Mouse (Mus musculus): ENCODE measurements around the gene Tnk2. TPM values are rescaled to one million over a fixed set of nuclear protein-coding genes. Genes with fewer than 3 reads are reported as not detected.
A peak's percentile ranks its signal among the peaks of the same experiment; 100 is the strongest.

The Tnk2 gene
- polyA plus RNA-seq (2016; fragmentation: Nextera tagmentation; extraction: Ambion mirVana), result 12.5 and 12.9 TPM in 2 replicates

DNA sequence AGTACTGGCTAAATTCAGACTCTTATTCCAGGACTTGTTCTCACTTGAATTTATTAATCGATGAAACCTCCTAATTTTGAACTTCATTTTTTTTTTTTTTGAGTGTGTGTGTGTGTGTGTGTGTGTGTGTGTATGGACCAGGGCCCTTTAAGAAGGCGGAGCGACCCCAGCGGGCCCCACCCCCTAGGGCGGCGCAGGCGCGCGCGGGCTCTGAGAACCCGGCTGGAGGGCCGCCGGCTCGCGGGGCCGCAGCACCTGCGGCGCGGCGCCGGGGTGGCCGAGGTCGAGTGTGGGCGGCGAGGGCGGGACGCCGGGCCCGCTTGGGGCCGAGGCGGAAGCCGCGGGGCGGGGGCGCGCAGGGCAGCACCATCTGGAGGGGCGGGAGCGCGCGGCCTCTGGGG, at the start of gene Tnk2:
TSS of gene Tnk2 (plus strand) at position 214 of the 401 bp plus-strand sequence.
- peak within 1 kb of the TSS; percentile 66 for H3K27ac ChIP-seq
- H3K27me3 ChIP-seq (replicated peaks), result no peaks in the 10 kb centered on the region
- peak within 1 kb of the TSS; percentile 92 for H3K4me3 ChIP-seq
- H3K9ac ChIP-seq, result peak within 1 kb of the TSS; percentile 93
- ATAC-seq (ENCODE audit: low FRiP score, low read depth), result peak; percentile 87
- H3K4me1 ChIP-seq, result peaks cover 22% of the 10 kb centered on the region
- no peaks in the 10 kb centered on the region for H3K36me3 ChIP-seq
- 0% methylated on average over 27 of the region's 40 CpGs for WGBS
- peak within 1 kb of the TSS; percentile 92 for H3K4me2 ChIP-seq (replicated peaks)
- no peaks in the 10 kb centered on the region for H3K9me3 ChIP-seq

DNA sequence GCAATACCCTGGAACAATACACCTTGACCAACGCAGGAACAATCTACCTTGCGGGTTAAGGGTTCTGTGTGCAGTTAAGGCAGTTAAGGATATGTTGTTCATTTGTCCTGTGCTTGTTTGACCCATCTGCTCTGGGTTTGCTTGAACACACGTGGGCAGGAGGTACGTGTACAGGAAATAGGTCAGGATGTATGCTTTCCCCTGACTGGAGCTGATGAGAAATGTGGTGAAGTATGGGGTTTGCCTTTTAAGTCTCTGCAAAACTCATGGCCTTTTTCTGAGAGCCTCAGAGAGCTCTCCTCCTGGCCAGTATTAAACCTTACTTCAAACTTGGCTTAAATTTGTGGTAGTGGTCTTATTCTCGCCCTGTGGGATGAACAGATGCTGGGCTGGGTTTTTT, 49.8 kb upstream of the Tnk2 start:
- no peak for ATAC-seq (ENCODE audit: low FRiP score, low read depth)
- no peaks in the 10 kb centered on the region for H3K4me1 ChIP-seq
- H3K27ac ChIP-seq, result no peak overlapping the region
- no peaks in the 10 kb centered on the region for H3K36me3 ChIP-seq
- H3K9me3 ChIP-seq, result no peaks in the 10 kb centered on the region
- WGBS, result 82% methylated on average over 5 of the region's 5 CpGs
- no peak overlapping the region for H3K4me2 ChIP-seq (replicated peaks)
- no peaks in the 10 kb centered on the region for H3K27me3 ChIP-seq (replicated peaks)
- no peak overlapping the region for H3K9ac ChIP-seq
- no peak overlapping the region for H3K4me3 ChIP-seq

DNA sequence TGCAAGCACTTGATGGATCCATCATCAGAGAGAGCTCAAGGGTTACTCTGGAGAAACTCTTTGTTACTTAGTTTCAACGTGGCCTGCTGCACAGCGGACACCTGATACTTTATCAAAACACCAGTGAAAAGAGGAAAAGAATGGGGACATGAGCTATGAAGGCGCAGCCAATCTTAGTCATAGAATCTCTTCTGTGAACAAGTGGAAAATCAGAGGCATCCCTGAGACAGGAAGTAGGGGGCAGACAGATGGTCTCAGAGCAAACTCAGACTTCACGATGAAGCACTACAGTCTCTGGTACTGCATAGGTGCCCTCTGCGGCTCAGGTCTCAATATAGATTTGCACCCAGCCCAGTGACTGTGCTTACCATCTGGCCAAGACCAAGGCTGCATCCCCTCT, 49.0 kb upstream of the Tnk2 start:
- ATAC-seq (ENCODE audit: low FRiP score, low read depth), result no peak
- Histone ChIP-seq H3K27me3 (replicated peaks) (no peaks in the 10 kb centered on the region), H3K9me3 (no peaks in the 10 kb centered on the region), H3K4me3 (no peak overlapping the region), H3K36me3 (no peaks in the 10 kb centered on the region), H3K4me2 (replicated peaks) (no peak overlapping the region), H3K9ac (no peak overlapping the region), H3K4me1 (no peaks in the 10 kb centered on the region), H3K27ac (no peak overlapping the region)
- WGBS, result 81% methylated on average over 5 of the region's 5 CpGs

DNA sequence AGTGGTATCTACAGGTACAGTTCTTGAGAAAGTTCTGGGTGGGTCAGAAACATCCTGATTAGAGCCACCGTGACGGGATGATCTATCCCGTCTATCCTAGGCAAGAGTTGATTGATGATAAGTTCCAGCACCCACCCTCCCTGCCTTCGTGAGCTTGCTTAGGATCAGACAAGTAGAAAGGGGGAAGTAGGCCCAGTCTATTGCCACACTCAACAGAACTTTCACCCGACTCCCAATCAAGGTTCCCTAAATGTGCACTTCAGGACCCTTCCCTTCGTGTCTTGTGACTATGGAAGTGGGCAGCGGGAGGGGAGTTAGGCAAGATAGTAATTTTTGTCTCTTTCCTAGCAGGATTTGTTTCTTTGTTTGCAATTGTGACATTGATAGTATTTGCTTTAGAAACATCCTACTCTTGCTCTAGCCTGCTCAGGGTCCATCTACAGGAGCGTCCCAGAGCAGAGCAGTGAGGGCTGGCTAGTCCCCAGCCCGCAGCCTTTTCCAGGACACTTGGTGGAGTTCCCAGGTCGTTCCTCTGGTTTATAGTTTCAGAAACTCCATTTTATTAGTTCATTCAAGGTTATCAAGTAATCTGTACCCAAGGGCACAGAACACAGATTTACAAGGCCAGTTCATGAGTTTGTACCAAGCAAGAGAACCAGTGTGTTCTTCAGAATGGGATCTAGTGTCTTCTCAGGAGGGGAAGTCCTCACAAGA, 48.4 kb upstream of the Tnk2 start:
- Histone ChIP-seq H3K27me3 (replicated peaks) (no peaks in the 10 kb centered on the region), H3K9me3 (no peaks in the 10 kb centered on the region), H3K9ac (no peak overlapping the region), H3K4me1 (no peaks in the 10 kb centered on the region), H3K4me3 (no peak overlapping the region), H3K27ac (no peak overlapping the region), H3K4me2 (replicated peaks) (no peak overlapping the region), H3K36me3 (no peaks in the 10 kb centered on the region)
- WGBS, result 89% methylated on average over 10 of the region's 10 CpGs
- ATAC-seq (ENCODE audit: low FRiP score, low read depth), result no peak

DNA sequence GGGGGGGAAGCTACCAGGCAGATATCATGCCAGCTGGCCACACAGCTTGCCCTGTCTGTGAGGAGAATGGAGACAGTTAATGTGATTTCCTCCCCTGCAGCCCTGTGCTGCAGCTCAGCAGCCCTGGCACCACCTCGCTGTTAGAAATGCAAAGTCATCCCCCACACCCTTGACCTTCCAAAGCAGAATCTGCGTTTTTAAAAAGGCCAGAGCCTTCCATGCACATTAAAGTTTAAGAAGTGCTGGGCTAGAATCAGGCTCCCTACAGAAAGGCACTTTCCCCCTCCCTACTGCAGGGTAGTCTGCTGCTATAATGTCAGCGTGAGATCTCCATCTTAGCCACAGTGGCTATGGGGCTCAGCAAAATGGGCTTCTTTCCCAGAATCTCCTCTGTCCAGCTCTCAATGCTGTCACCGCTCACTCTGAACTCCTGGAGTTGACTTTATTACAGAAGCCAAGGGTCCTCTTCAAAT, 45.7 kb upstream of the Tnk2 start:
- Histone ChIP-seq H3K4me2 (replicated peaks) (no peak overlapping the region), H3K9ac (no peak overlapping the region), H3K9me3 (no peaks in the 10 kb centered on the region), H3K27me3 (replicated peaks) (no peaks in the 10 kb centered on the region), H3K27ac (no peak overlapping the region), H3K36me3 (no peaks in the 10 kb centered on the region), H3K4me1 (no peaks in the 10 kb centered on the region), H3K4me3 (no peak overlapping the region)
- ATAC-seq (ENCODE audit: low FRiP score, low read depth), result no peak
- 36% methylated on average over 4 of the region's 4 CpGs for WGBS

DNA sequence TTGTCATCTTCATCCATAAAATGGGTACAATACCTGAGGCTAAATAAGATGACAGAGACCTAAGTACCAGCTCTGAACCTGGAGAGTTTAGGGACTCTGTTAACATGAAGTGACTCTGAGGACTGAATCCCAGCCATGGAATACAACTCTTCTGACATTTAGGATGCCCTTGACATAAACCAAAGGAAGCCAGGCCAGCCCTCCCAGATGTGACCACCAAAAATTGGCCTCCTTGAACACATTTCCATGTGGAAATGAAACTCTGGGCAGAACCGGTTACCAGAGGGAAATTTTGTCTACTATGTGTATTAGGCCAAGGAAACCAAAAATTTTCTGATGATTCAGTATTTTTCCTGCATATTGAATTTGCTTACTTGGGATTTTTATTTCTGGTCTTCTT, 44.5 kb upstream of the Tnk2 start:
- no peak for ATAC-seq (ENCODE audit: low FRiP score, low read depth)
- H3K27me3 ChIP-seq (replicated peaks), result no peaks in the 10 kb centered on the region
- no peak overlapping the region for H3K27ac ChIP-seq
- 86% methylated on average over 1 of the region's 1 CpGs for WGBS
- H3K9me3 ChIP-seq, result no peaks in the 10 kb centered on the region
- H3K36me3 ChIP-seq, result no peaks in the 10 kb centered on the region
- no peaks in the 10 kb centered on the region for H3K4me1 ChIP-seq
- no peak overlapping the region for H3K9ac ChIP-seq
- H3K4me3 ChIP-seq, result no peak overlapping the region
- H3K4me2 ChIP-seq (replicated peaks), result no peak overlapping the region

DNA sequence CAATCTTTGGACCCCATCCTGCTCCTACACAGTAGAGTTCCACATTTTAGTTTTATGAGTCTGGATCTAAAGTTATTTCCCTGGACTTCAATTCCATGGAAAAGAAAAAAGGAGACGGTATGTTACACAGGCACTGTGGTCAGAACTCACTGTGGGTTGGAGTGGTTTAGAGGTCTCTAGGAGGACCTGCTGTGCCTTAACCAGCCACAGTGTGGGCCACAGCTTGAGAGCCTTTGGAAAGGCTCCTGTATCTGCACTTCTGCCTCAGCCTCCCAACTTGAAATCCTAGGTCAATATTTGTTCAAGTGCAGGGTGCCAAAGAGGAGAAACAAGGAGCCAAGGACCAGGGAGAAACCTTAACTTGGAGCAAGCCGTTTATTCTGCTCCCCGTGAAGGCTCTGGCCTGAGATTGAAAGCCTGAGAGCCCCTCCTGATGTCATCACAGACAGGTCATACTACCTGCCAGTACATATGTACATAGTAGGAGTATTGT, 41.4 kb upstream of the Tnk2 start:
- no peak overlapping the region for H3K9ac ChIP-seq
- 77% methylated on average over 3 of the region's 3 CpGs for WGBS
- no peaks in the 10 kb centered on the region for H3K36me3 ChIP-seq
- ATAC-seq (ENCODE audit: low FRiP score, low read depth), result no peak
- H3K9me3 ChIP-seq, result no peaks in the 10 kb centered on the region
- no peak overlapping the region for H3K4me3 ChIP-seq
- H3K27me3 ChIP-seq (replicated peaks), result no peaks in the 10 kb centered on the region
- no peaks in the 10 kb centered on the region for H3K4me1 ChIP-seq
- no peak overlapping the region for H3K4me2 ChIP-seq (replicated peaks)
- H3K27ac ChIP-seq, result no peak overlapping the region

DNA sequence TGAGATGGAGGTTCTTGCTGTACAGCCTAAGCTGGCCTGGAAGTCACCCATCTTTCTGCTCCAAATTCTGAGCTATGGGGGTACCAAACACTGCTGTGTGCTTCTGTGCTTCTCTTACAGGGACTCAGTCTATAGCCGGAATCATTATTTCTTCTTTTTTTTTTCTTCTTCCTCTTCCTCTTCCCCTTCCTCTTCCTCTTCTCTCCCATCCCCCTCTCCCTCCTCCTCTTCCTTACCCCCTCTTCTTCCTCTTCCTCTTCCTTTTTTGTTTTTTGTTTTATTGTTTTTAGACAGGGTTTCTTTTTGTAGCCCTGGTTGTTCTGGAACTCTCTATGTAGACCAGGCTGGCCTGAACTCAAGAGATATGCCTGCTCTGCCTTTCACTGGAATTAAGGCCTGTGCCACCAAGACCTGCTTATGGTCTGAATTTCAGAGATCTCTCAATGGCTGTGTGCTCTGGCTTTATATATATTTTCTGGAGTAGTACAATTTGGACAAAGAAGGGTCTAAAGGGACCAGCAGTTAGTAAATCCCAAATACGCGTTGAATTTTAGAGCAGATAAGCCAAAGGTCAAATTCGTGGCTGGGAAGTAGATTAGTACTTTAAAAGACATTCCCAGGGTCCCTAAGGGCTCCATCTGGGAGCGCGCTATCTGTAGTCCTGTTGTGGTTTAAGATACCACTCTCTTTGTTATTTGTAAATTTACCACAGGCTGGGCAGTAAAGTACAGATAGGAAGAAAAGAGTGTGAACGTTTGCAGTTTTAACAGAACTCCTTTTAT, 35.9 kb upstream of the Tnk2 start:
- Histone ChIP-seq H3K4me3 (no peak overlapping the region), H3K27me3 (replicated peaks) (no peaks in the 10 kb centered on the region), H3K4me1 (peaks cover 9% of the 10 kb centered on the region), H3K9ac (no peak overlapping the region), H3K4me2 (replicated peaks) (peak overlapping the region; percentile 70), H3K9me3 (no peaks in the 10 kb centered on the region), H3K27ac (no peak overlapping the region), H3K36me3 (no peaks in the 10 kb centered on the region)
- 49% methylated on average over 7 of the region's 7 CpGs for WGBS
- ATAC-seq (ENCODE audit: low FRiP score, low read depth), result no peak

DNA sequence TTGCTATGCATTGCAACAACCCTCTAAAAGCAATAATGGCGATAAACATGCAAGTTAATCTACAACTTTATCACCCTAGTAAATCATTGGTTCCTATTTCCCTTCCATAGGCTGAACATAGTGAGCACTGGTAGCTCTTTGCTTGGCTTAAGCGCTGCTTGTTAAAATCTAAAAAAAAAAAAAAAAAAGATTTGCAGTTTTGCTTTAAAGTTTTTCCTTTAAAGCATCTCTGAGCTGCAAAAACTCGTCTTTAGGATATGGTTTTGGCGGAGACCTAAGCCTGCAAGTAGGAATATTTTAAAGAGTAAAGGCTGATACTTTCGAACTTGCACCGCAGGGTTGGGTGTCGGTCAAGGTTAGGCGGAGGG, 35.3 kb upstream of the Tnk2 start:
- peak overlapping the region; percentile 76 for H3K4me3 ChIP-seq
- H3K36me3 ChIP-seq, result no peaks in the 10 kb centered on the region
- H3K4me1 ChIP-seq, result peaks cover 9% of the 10 kb centered on the region
- 0 out of 2 replicates have a peak overlapping the region, but pooled peaks have one; percentile 71 for H3K9ac ChIP-seq
- H3K9me3 ChIP-seq, result no peaks in the 10 kb centered on the region
- peak overlapping the region; percentile 70 for H3K4me2 ChIP-seq (replicated peaks)
- no peak for ATAC-seq (ENCODE audit: low FRiP score, low read depth)
- WGBS, result 11% methylated on average over 8 of the region's 8 CpGs
- H3K27ac ChIP-seq, result no peak overlapping the region
- H3K27me3 ChIP-seq (replicated peaks), result no peaks in the 10 kb centered on the region

DNA sequence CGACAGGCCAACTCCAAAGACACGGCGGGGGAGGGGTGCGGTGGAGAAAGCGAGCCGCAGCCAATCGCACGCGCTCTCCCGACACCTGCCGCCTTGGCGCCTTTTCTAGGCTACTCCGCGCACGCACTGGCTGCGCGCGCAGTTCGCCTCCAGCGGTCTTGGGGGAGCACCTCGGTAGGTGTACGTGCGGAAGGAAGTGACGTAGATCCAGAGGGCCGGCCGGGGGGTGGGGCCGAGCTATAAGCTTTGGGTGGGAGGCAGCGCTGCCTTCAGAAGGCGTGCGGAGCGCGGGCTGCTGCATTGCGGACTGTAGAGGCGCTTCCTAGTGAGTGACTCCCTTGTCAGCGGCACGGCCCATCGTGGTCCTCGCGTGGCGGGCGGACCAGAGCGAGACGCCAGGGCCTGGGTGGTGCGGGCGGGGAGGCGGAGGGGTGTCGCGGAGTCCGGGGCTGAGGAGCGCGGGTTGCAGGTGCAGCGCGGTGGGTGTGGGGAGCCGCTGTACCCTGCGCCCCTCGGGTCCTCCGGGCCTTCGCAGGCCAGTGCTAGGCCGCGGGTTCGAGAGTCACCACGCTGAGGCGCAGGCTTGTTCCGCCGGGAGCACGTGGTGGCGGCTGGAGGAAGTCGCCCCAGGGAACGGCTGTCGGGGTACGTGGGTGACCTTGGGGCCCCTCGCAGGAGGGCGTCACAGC, 34.8 kb upstream of the Tnk2 start, which contains the start of gene Tfrc:
TSS of gene Tfrc (plus strand) at position 209 of the 689 bp plus-strand sequence.
- Histone ChIP-seq H3K36me3 (no peaks in the 10 kb centered on the region), H3K4me1 (peaks cover 9% of the 10 kb centered on the region), H3K4me3 (peak within 1 kb of the TSS; percentile 76), H3K4me2 (replicated peaks) (peak within 1 kb of the TSS; percentile 70), H3K27ac (peak within 1 kb of the TSS; percentile 79), H3K9me3 (no peaks in the 10 kb centered on the region), H3K9ac (peak within 1 kb of the TSS; percentile 71), H3K27me3 (replicated peaks) (no peaks in the 10 kb centered on the region)
- under 1% methylated on average over 73 of the region's 73 CpGs for WGBS
- ATAC-seq (ENCODE audit: low FRiP score, low read depth), result peak; percentile 97

DNA sequence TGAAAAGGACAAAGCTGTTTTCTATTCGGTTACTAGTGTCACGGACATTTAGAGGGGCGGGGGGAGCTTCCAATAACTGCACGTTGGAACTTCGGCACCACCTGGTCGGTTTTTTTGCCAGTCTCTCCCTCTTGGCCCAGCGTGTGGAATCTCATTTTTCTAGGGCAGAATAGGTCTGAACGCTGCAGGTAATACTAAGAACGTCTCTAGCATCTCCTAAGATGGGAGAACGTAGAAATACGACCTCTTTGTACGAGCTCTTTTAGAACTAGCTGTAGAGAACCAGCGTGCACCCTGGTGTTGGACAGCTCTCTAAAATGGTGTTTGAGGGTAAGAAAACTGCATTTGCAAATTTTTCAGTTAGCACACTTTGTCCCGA, 34.3 kb upstream of the Tnk2 start:
- H3K9me3 ChIP-seq, result no peaks in the 10 kb centered on the region
- WGBS, result under 1% methylated on average over 14 of the region's 14 CpGs
- peak overlapping the region; percentile 70 for H3K4me2 ChIP-seq (replicated peaks)
- H3K9ac ChIP-seq, result peak overlapping the region; percentile 71
- peak overlapping the region; percentile 79; the same call in 1 of the 2 replicates for H3K27ac ChIP-seq
- H3K4me1 ChIP-seq, result peaks cover 9% of the 10 kb centered on the region
- ATAC-seq (ENCODE audit: low FRiP score, low read depth), result no peak
- H3K4me3 ChIP-seq, result peak overlapping the region; percentile 76
- no peaks in the 10 kb centered on the region for H3K27me3 ChIP-seq (replicated peaks)
- peaks cover under 1% of the 10 kb centered on the region for H3K36me3 ChIP-seq
